Mouse (Mus musculus) embryonic facial prominence, embryonic 13.5 days (tissue): ENCODE data around the gene Olfr1113. TPM values are rescaled to one million over a fixed set of nuclear protein-coding genes. Genes with fewer than 3 reads are reported as not detected.
"Not testable (repeated sequence)": the region's sequence is repeated elsewhere in the genome, so short reads cannot be mapped to it uniquely, and the experiment has no call there.

Experiments used
- ATAC-seq: fragments of 200-750 bp; cut with Nextera tagmentation; 2 replicates; pipeline ENCODE4 v1.8.0; 2017; ENCODE audit warnings: low read depth; ENCODE audit not compliant: insufficient number of reproducible peaks, insufficient read depth, low FRiP score, low TSS enrichment
- H3K27ac ChIP-seq: fragments of 300-500 bp; sonication (generic); 2 replicates; pipeline ENCODE4 v1.5.1; 2015; ENCODE audit warnings: moderate library complexity, mild to moderate bottlenecking, inconsistent platforms
- H3K27me3 ChIP-seq: fragments of 300-500 bp; sonication (generic); 2 replicates; pipeline ENCODE4 v1.6.1; 2015; ENCODE audit warnings: mild to moderate bottlenecking, inconsistent platforms
- H3K36me3 ChIP-seq: fragments of 300-500 bp; sonication (generic); 2 replicates; pipeline ENCODE4 v1.6.1; 2015; ENCODE audit warnings: mild to moderate bottlenecking, inconsistent platforms
- H3K4me1 ChIP-seq: fragments of 300-500 bp; sonication (generic); 2 replicates; pipeline ENCODE4 v1.6.1; 2015; ENCODE audit warnings: inconsistent platforms
- H3K4me2 ChIP-seq: fragments of 300-500 bp; sonication (generic); 2 replicates; pipeline ENCODE4 v1.6.1; 2015; ENCODE audit warnings: moderate library complexity, mild to moderate bottlenecking, inconsistent platforms
- H3K4me3 ChIP-seq: fragments of 300-500 bp; sonication (generic); 2 replicates; pipeline ENCODE4 v1.5.1; 2015; ENCODE audit warnings: mild to moderate bottlenecking, inconsistent platforms
- H3K9ac ChIP-seq: fragments of 300-500 bp; sonication (generic); 2 replicates; pipeline ENCODE4 v1.6.1; 2015; ENCODE audit warnings: mild to moderate bottlenecking, inconsistent platforms
- H3K9me3 ChIP-seq: fragments of 300-500 bp; sonication (generic); 2 replicates; pipeline ENCODE4 v1.6.1; 2016; ENCODE audit warnings: inconsistent platforms
- WGBS: fragments of 180-500 bp; shearing (Covaris S2); methylation state at CpG from one replicate; pipeline ENCODE4 v1.1.7; 2015; ENCODE audit warnings: mixed read lengths; 5-methylcytosine and 5-hydroxymethylcytosine counted together
- microRNA-seq: library from miRNA; unstranded; fragments of <30 nt; microRNA quantifications from one replicate; pipeline ENCODE4, GENCODE M21; 2016
- polyA plus RNA-seq: library from polyadenylated mRNA; unstranded; fragments of >200 nt; fragmentation: Nextera tagmentation; extraction: Ambion mirVana; gene quantifications from 2 replicates; pipeline ENCODE4 v1.2.1, GENCODE M21; 2015

The Olfr1113 gene
- not detected in 2 replicates for polyA plus RNA-seq

DNA sequence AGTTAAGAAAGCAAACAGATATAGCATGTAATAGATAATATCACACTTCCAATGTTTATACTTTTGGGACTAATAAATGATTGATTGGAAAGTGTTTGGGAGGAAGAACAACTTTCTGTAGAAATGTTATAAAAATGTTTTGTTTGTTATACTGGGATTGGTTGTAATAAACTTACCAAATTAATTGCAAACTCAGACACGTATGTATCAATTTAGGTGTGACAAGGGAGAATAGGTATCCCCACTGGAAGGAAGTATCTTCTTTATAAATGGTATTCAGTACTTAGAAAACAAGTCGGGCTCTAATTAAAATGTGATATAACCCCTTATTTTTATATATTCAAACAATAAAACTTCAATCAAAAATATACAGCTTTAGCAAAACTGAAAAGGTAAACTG is at the start of gene Olfr1113:
Olfr1113 (plus strand) TSS at position 301 of the 400 bp plus-strand sequence.
- 87% methylated on average over 2 of the region's 2 CpGs for WGBS

GRCm38 (mm10) chr2:87167731-87168130 is 41.0 kb upstream of the Olfr1113 start:
- H3K4me3 ChIP-seq, H3K27me3 ChIP-seq, ATAC-seq, H3K9ac ChIP-seq, H3K4me2 ChIP-seq, H3K4me1 ChIP-seq, H3K9me3 ChIP-seq, H3K27ac ChIP-seq, H3K36me3 ChIP-seq: not testable (repeated sequence)
- 81% methylated on average over 2 of the region's 2 CpGs for WGBS

More for the DNA sequence above, at the start of gene Olfr1113:
- Histone ChIP-seq H3K4me3 (no peak within 1 kb of the TSS), H3K4me1 (no peaks in the 10 kb centered on the region), H3K9me3 (no peaks in the 10 kb centered on the region), H3K36me3 (no peaks in the 10 kb centered on the region), H3K27ac (no peak within 1 kb of the TSS), H3K9ac (no peak within 1 kb of the TSS), H3K4me2 (no peak within 1 kb of the TSS), H3K27me3 (no peaks in the 10 kb centered on the region)
- no peak for ATAC-seq

GRCm38 (mm10) chr2:87187498-87187897 is 21.3 kb upstream of the Olfr1113 start, which contains the start of gene Olfr1112:
Gene Olfr1112 (plus strand): TSS chr2:87187798.
- no peak within 1 kb of the TSS for H3K4me2 ChIP-seq
- H3K27ac ChIP-seq: no peak within 1 kb of the TSS
- no peaks in the 10 kb centered on the region for H3K9me3 ChIP-seq
- no peaks in the 10 kb centered on the region for H3K36me3 ChIP-seq
- H3K4me1 ChIP-seq: no peaks in the 10 kb centered on the region
- no peak within 1 kb of the TSS for H3K4me3 ChIP-seq
- no peak within 1 kb of the TSS for H3K9ac ChIP-seq
- ATAC-seq: no peak
- H3K27me3 ChIP-seq: no peaks in the 10 kb centered on the region
- WGBS: 84% methylated on average over 1 of the region's 1 CpGs

- Histone ChIP-seq H3K9ac (no peak within 1 kb of the TSS), H3K4me2 (no peak within 1 kb of the TSS), H3K9me3 (no peaks in the 10 kb centered on the region), H3K4me1 (no peaks in the 10 kb centered on the region), H3K27ac (no peak within 1 kb of the TSS), H3K4me3 (no peak within 1 kb of the TSS), H3K27me3 (no peaks in the 10 kb centered on the region), H3K36me3 (no peaks in the 10 kb centered on the region)
- ATAC-seq: no peak
- 82% methylated on average over 2 of the region's 2 CpGs for WGBS
Measured at GRCm38 (mm10) chr2:87247713-87248112, 38.9 kb downstream of the Olfr1113 start, which contains the start of gene Olfr1115. Gene Olfr1115 (plus strand): TSS chr2:87248013.

Small RNA genes lying within 50 kb of the gene (microRNA-seq; reads per million reads assigned to microRNA genes)
- gene Gm27438: not detected

Other genes with a start within 250 kb of the Olfr1113 start
- gene Olfr1099, start 248.3 kb upstream of the Olfr1113 start, polyA plus RNA-seq: not detected in 2 replicates
- not detected in 2 replicates for gene Olfr1100, start 229.0 kb upstream of the Olfr1113 start, polyA plus RNA-seq
- not detected in 2 replicates for gene Olfr1101, start 217.7 kb upstream of the Olfr1113 start, polyA plus RNA-seq
- not detected in 2 replicates for gene Olfr1102, start 210.6 kb upstream of the Olfr1113 start, polyA plus RNA-seq
- gene Olfr1104, start 181.9 kb upstream of the Olfr1113 start, polyA plus RNA-seq: not detected in 2 replicates
- gene Olfr1105, start 172.4 kb upstream of the Olfr1113 start, polyA plus RNA-seq: not detected in 2 replicates
- gene Olfr1106, start 156.7 kb upstream of the Olfr1113 start, polyA plus RNA-seq: not detected in 2 replicates
- not detected in 2 replicates for gene Olfr1107, start 133.2 kb upstream of the Olfr1113 start, polyA plus RNA-seq
- gene Olfr1109, start 113.0 kb upstream of the Olfr1113 start, polyA plus RNA-seq: not detected in 2 replicates
- not detected in 2 replicates for gene Olfr259, start 94.4 kb upstream of the Olfr1113 start, polyA plus RNA-seq
- gene Olfr1110, start 68.7 kb upstream of the Olfr1113 start, polyA plus RNA-seq: 0.08 TPM in 1 of 2 replicates, not detected in the other
- not detected in 2 replicates for gene Olfr1111, start 56.3 kb upstream of the Olfr1113 start, polyA plus RNA-seq
- gene Olfr1112, start 21.2 kb upstream of the Olfr1113 start, polyA plus RNA-seq: not detected in 2 replicates
- gene Olfr1115, start 39.0 kb downstream of the Olfr1113 start, polyA plus RNA-seq: not detected in 2 replicates
- gene Olfr1116, start 58.6 kb downstream of the Olfr1113 start, polyA plus RNA-seq: not detected in 2 replicates
- gene Olfr1118, start 98.6 kb downstream of the Olfr1113 start, polyA plus RNA-seq: not detected in 2 replicates
- not detected in 2 replicates for gene Olfr1120, start 145.8 kb downstream of the Olfr1113 start, polyA plus RNA-seq
- gene Olfr1121, start 160.9 kb downstream of the Olfr1113 start, polyA plus RNA-seq: not detected in 2 replicates
- not detected in 2 replicates for gene Olfr1122, start 176.9 kb downstream of the Olfr1113 start, polyA plus RNA-seq
- gene Olfr1123, start 207.7 kb downstream of the Olfr1113 start, polyA plus RNA-seq: not detected in 2 replicates
- gene Olfr1124, start 221.3 kb downstream of the Olfr1113 start, polyA plus RNA-seq: 0.14 TPM in 1 of 2 replicates, not detected in the other
- gene Olfr1126, start 245.0 kb downstream of the Olfr1113 start, polyA plus RNA-seq: not detected in 2 replicates